Mouse (Mus musculus): ENCODE data around the gene Aif1. TPM values are rescaled to one million over a fixed set of nuclear protein-coding genes. Genes with fewer than 3 reads are reported as not detected.
A peak's percentile ranks its signal among the peaks of the same experiment; 100 is the strongest.

Gene Aif1
- polyA plus RNA-seq, 1 experiment from 2014 or later, result 34.1 TPM

DNA sequence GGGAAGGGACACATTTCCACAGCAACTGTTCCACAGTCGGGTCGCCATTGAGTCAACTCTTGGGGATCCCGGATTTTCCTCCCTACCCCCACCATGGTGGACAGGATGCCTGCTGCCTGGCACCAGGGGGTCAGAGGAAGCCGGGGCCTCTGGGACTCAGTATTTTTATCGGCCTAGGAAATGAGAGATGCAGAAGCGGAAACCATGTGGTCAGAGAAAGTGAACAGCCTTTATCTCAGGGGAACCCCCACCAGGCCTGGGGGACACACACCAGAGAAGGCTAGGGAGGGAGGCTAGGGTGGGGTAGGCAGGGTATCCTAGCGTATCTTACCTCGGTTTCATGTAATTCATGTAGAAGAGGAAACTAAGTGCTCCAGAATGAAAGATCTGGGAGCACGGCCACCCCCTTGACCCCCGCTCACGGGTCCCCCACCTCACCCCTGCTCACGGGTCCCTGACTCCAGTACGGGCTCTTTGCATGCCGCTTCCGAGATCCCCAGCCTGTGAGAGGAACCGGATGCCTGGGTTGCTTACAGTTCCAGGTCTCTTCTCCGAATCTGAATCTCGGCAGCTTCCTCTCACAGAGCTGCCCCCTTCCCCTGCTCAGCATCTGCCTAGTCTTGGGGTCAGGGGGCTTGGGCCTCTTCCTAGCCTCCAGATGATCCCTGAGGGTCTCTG is 42.8 kb upstream of the Aif1 start:
- Histone ChIP-seq H3K4me2 (ENCODE audit: low read depth, low read length) (peak overlapping the region; percentile 56), H3K27ac (ENCODE audit: low read depth) (peak overlapping the region; percentile 80)
- TF ChIP-seq EP300 (IDR thresholded peaks at IDR 0.05; ENCODE audit: low read depth) (peak; percentile 58), CTCF (IDR thresholded peaks at IDR 0.05; ENCODE audit: low read depth) (no peak)

DNA sequence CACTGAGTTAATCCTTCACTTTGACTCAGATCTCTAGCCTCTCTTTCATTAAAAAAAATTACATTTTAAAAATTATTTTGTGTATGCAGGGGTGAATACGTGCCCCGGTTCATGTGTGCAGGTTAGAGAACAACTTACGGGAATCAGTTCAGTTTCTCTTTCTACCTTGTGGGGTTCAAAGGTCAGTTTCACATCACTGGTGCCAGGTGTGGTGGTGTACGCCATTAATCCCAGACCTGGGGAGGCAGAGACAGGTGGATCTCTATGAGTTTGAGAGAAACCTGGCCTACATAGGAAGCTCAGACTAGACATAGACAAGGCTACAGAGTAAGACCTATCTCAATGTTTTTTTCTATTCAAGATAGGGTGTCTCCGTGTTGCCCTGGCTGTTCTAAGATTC is 37.2 kb upstream of the Aif1 start:
- H3K4me3 ChIP-seq (ENCODE audit: low read depth, low read length), result no peak overlapping the region
- DNase-seq (no peak), ATAC-seq (no peak)
- no peaks in the 10 kb centered on the region for H3K27me3 ChIP-seq (ENCODE audit: insufficient read depth, low read length)
- H3K4me1 ChIP-seq (ENCODE audit: insufficient read depth), result peaks cover 24% of the 10 kb centered on the region
- H3K27ac ChIP-seq (ENCODE audit: low read depth), result no peak overlapping the region
- no peak overlapping the region for H3K9ac ChIP-seq (replicated peaks)
- H3K4me2 ChIP-seq (ENCODE audit: low read depth, low read length), result no peak overlapping the region
- no peak for TF ChIP-seq CTCF (IDR thresholded peaks at IDR 0.05; ENCODE audit: low read depth)
- no peak for TF ChIP-seq EP300 (IDR thresholded peaks at IDR 0.05; ENCODE audit: low read depth)
- no peaks in the 10 kb centered on the region for H3K9me3 ChIP-seq (ENCODE audit: low read length)
- no peaks in the 10 kb centered on the region for H3K36me3 ChIP-seq (replicated peaks; ENCODE audit: insufficient read depth, low read length)
- WGBS (ENCODE audit: insufficient replicate concordance), result 73% methylated on average over 5 of the region's 5 CpGs

More for the DNA sequence above, 42.8 kb upstream of the Aif1 start:
- H3K4me3 ChIP-seq (ENCODE audit: low read depth, low read length), result peak overlapping the region; percentile 19; the same call in 1 of the 2 replicates
- H3K4me1 ChIP-seq (ENCODE audit: insufficient read depth), result peaks cover 36% of the 10 kb centered on the region
- peak; percentile 59 for DNase-seq
- 19% methylated on average over 18 of the region's 18 CpGs for WGBS (ENCODE audit: insufficient replicate concordance)
- H3K27me3 ChIP-seq (ENCODE audit: insufficient read depth, low read length), result peaks cover 4% of the 10 kb centered on the region; the same call in 1 of the 2 replicates
- peaks cover 9% of the 10 kb centered on the region; the same call in 1 of the 2 replicates for H3K36me3 ChIP-seq (replicated peaks; ENCODE audit: insufficient read depth, low read length)
- peak; percentile 69 for ATAC-seq
- no peaks in the 10 kb centered on the region for H3K9me3 ChIP-seq (ENCODE audit: low read length)
- no peak overlapping the region; the same call in none of the 2 replicates for H3K9ac ChIP-seq (replicated peaks)

DNA sequence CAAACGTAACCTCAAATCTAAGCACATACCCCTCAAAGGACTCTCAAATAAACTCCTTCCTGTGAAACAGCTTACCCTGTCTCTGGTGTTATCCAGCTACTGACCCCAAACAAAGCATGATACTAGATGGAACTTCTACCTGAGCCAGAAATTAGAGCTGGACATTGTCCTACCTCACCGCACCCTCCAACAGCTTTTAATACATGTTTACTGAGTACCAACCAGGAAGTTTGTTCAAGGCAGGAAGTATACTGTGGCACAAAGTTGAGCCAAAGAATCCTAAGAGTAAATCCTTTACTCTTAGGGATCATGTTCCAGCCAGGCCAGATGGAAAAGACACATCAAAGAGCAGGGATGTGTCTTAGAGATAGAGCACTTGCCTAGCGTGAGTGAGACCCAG is 34.7 kb upstream of the Aif1 start:
- Histone ChIP-seq H3K27me3 (ENCODE audit: insufficient read depth, low read length) (no peaks in the 10 kb centered on the region), H3K9me3 (ENCODE audit: low read length) (no peaks in the 10 kb centered on the region), H3K9ac (replicated peaks) (no peak overlapping the region), H3K36me3 (replicated peaks; ENCODE audit: insufficient read depth, low read length) (no peaks in the 10 kb centered on the region), H3K4me2 (ENCODE audit: low read depth, low read length) (no peak overlapping the region), H3K4me1 (ENCODE audit: insufficient read depth) (peaks cover 22% of the 10 kb centered on the region), H3K27ac (ENCODE audit: low read depth) (peak overlapping the region; percentile 53; the same call in 1 of the 2 replicates), H3K4me3 (ENCODE audit: low read depth, low read length) (no peak overlapping the region)
- TF ChIP-seq CTCF (IDR thresholded peaks at IDR 0.05; ENCODE audit: low read depth), result no peak
- no peak for TF ChIP-seq EP300 (IDR thresholded peaks at IDR 0.05; ENCODE audit: low read depth)
- WGBS (ENCODE audit: insufficient replicate concordance), result 55% methylated on average over 3 of the region's 3 CpGs
- DNase-seq (no peak), ATAC-seq (no peak)

DNA sequence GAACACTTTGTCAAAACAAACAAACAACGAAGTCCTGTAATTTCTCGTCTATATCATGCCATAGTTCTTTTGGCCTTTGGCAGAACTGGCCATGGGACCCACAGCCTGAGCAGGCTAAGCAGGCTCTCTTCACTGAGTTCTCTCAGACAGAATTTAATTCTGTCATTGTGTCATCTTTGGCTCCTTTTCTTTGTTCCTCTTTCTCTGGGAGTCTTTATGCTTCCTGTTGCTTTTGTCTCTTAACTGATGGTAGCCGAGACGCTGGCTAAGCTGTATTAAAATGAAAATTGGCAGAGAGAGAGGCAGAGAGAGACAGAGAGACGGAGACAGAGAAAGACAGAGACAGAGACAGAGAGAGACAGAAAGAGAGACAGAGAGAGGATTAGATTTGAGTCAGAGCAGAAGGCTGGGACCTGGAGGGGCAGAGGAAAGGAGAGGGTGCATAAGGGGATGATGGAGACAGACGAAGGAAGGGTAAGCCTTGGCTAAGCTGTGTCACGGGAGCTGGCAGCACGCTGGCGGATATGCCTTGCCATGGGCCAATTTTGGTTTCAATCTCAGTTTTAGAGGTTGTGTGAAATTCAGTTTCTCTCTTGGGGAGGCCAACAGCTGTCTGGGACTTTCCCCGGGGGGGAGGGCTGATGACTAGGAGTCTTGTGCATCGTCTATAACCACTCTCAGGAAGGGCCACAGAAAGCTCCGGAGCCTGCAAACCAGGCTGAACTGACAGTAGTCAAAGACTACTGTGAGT is 34.1 kb upstream of the Aif1 start:
- Histone ChIP-seq H3K4me1 (ENCODE audit: insufficient read depth) (peaks cover 19% of the 10 kb centered on the region), H3K27ac (ENCODE audit: low read depth) (peak overlapping the region; percentile 53), H3K4me3 (ENCODE audit: low read depth, low read length) (no peak overlapping the region), H3K9ac (replicated peaks) (no peak overlapping the region), H3K27me3 (ENCODE audit: insufficient read depth, low read length) (0 out of 2 replicates have a peak, but pooled peaks cover 5% of the 10 kb centered on the region), H3K4me2 (ENCODE audit: low read depth, low read length) (peak overlapping the region; percentile 27), H3K9me3 (ENCODE audit: low read length) (no peaks in the 10 kb centered on the region), H3K36me3 (replicated peaks; ENCODE audit: insufficient read depth, low read length) (no peaks in the 10 kb centered on the region)
- WGBS (ENCODE audit: insufficient replicate concordance), result 42% methylated on average over 12 of the region's 12 CpGs
- TF ChIP-seq CTCF (IDR thresholded peaks at IDR 0.05; ENCODE audit: low read depth), result no peak
- no peak for TF ChIP-seq EP300 (IDR thresholded peaks at IDR 0.05; ENCODE audit: low read depth)
- DNase-seq (no peak), ATAC-seq (peak; percentile 36; the same call in 1 of the 2 replicates)

DNA sequence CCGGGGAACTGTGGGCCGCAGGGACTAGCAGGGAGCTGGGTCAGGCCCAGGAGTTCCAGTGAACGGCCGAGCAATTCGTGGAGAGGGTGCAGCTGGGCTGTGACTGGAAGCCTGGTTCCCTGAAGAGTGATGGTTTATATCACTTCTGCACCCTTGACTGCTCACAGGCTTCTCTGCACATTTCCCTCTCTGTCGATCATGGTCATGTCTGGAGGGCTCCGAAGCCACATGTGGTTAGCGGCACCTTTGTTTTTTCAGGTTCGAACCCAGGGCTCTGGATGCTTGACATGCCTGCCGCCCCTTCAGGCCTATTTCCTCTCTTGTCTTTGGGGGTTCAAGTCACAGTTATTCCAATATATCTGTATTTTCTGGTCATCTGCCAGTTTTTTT is 29.5 kb upstream of the Aif1 start:
- H3K27me3 ChIP-seq (ENCODE audit: insufficient read depth, low read length), result peaks cover 25% of the 10 kb centered on the region; the same call in 1 of the 2 replicates
- DNase-seq (no peak), ATAC-seq (no peak)
- TF ChIP-seq CTCF (IDR thresholded peaks at IDR 0.05; ENCODE audit: low read depth), result no peak
- no peak for TF ChIP-seq EP300 (IDR thresholded peaks at IDR 0.05; ENCODE audit: low read depth)
- H3K9me3 ChIP-seq (ENCODE audit: low read length), result no peaks in the 10 kb centered on the region
- no peak overlapping the region for H3K4me3 ChIP-seq (ENCODE audit: low read depth, low read length)
- H3K36me3 ChIP-seq (replicated peaks; ENCODE audit: insufficient read depth, low read length), result no peaks in the 10 kb centered on the region
- WGBS (ENCODE audit: insufficient replicate concordance), result 55% methylated on average over 10 of the region's 10 CpGs
- no peak overlapping the region for H3K4me2 ChIP-seq (ENCODE audit: low read depth, low read length)
- H3K9ac ChIP-seq (replicated peaks), result no peak overlapping the region
- no peak overlapping the region for H3K27ac ChIP-seq (ENCODE audit: low read depth)
- peaks cover 17% of the 10 kb centered on the region for H3K4me1 ChIP-seq (ENCODE audit: insufficient read depth)
